Mouse (Mus musculus) urinary bladder, adult 18-20 months (tissue): ENCODE results near the gene Lmntd1.

Source experiments
- DNase-seq, 2 experiments: peaks; one replicate each; pipeline ENCODE4 v3.0.0; 2022; ENCODE audit warnings: low spot score in 2 of 2, mixed read lengths in 2 of 2

The Lmntd1 gene

DNA sequence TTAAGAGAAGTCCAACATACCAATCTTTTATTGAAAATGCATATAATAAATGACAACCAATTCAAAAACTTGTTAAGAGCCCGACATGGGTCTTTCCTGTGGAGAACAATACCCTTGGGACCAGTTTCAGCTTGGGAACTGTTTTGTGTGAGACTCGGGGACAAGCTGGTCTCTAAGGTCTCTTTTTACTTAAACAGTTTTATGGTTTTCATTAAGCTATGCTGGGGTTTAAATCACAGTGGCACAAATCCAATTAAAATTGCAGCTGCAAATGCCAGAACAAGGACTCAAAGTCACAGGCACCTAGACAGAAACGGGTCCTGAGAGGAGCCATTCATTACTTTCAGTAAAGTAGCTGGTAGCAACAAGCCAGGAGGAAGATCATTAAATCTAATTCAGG, 8.9 kb downstream of the Lmntd1 start:
- no peak for DNase-seq

DNA sequence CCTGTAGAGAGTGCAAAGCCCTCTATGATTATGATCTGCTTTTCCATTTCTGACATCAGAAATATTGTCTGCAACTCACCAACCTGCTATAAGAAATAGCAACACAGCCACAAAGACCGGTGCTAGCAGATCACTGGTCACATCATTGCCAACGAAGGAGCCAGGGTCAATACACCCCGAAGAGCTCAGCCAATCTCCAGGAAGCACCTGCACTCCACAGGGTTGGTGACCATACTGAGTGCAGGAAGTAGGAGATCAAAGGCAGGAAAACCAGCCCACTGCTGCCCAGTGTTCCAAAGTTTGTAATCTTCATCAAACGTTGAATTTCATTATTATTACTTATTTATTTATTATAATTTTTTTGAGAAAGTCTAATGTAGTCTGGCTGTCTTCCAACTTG, 9.5 kb downstream of the Lmntd1 start:
- no peak for DNase-seq

DNA sequence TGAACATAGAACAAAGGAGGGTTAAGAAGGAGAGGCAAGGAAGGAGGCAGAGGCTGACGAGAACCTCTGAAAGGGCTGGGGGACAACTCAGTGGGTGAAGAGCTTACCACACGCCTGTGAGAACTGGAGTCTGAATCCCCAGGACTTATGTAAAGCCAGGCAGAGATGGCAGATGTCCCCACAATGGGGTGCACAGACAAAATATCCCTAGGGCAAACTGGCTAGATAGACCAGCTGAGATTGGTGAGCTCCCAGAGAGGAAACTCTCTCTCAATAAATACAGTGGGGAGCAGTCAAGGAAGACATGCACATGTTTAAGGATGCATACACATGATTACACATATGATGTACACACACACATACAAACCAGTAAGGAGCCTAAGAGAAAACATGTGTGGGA, 10.0 kb downstream of the Lmntd1 start:
- DNase-seq = no peak

DNA sequence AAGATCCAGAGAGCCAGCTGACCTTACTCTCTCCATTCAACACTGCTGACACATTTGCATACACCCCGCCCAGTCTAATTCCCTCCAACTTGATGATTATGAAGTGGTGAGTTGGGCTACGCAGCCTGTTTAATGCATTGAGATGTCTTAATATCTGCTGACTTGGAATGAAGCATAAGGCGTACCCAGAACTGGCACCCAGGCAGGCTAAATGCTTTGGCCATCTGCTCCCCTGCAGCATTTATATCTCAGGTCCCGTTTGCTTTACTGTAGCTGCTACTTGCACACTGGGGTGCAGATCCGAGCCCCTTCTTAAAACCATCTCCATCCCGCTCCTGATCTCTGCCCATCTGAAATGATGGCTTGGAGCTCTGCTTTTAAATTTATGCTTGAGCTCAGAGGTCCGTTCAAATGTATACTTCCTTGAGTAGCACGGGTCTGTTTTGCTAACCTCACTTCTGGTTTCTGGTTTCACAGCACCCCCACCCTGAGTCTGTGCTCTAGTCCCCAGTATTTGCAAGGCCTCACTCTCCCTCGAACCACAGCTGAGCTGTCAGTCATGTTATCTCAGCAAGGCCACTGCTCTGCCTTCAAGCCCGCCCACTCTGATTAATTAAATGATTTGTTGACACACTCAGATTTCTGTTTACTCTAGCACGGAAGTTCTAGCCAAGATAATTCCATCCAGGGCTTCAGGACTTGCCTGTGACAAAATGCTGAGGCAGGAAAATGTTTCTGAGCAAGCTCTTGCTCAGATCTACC, 15.1 kb downstream of the Lmntd1 start:
- DNase-seq = peak; percentile 18 to 39

DNA sequence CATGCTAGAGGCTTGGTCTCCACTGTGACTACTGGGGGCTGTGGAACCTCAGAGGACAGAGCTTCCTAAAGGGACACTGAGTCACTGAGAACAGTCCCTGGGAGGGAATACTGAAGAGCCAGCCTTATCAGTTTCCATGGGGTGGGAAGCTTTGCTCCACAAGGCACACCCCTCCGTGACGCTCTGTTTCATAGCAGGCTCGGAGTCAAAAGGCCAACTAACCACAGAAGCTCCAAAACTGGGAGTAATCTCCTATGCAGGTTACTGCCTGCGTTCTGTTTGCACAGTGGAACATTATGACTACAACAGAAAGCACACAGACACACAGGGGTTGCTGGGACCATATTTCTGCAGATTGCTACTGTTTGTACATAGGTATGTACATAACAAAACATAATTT, 18.2 kb downstream of the Lmntd1 start:
- peak; percentile 21 to 62 for DNase-seq

DNA sequence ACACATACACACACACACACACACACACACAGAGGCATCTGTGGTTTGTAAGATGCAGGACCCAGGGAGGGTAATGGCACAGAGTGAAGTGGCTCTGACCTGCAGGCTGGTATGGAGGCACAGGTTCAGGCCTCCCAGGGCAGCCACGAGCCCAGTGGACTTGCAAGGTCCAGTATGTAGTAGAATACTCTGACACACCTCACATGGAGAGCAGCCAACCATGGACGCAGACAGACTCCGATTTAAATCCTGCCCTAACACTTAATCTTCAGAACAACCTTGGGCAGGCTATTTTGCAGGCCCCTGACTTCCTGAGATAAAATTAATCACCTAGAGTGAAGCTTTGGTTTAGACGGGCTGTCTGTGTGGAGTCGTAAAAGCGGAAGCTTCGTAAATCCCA, 20.1 kb downstream of the Lmntd1 start:
- no peak for DNase-seq

DNA sequence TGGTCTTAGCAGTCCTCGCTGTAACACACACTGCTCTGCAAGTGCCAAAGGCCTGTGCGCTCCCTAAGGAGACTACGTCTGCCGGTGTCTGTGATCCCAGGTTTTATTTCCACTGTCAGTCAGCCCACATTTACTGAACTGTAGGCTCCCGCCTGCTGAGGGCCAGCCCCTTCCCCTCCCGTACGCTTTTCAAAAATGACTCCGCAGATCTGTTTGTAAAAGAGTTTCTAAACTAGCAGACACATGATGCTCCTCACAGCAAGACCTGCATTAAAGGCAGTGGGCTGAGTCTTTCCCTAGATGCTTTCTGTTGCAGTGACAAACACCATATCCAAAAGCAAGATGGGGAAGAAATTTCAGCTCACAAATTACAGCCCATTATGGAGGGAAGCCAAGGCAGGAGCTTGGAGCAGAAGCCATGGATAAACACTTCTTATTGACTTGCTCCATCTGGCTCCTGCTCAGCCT, 21.6 kb downstream of the Lmntd1 start:
- DNase-seq = no peak

DNA sequence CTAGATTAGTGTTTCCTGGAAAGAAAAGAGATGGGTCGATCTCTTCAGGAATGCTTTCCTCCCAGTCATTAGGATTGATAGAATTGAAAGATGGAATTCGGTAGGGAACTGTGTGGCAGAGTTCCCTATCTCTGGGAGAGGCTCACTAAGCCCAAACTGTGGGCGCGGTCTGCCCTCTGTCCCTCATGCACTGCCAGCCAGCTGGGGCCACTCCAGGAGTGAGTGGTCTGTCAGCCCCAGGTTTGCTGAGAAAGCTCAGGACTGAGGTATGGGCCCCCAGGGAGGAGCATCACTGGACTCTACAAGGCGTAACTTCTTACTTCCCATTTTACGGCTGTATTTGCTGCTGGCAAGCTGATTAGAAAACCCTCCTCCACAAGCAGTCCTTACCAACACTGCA, 22.1 kb downstream of the Lmntd1 start:
- DNase-seq = no peak

DNA sequence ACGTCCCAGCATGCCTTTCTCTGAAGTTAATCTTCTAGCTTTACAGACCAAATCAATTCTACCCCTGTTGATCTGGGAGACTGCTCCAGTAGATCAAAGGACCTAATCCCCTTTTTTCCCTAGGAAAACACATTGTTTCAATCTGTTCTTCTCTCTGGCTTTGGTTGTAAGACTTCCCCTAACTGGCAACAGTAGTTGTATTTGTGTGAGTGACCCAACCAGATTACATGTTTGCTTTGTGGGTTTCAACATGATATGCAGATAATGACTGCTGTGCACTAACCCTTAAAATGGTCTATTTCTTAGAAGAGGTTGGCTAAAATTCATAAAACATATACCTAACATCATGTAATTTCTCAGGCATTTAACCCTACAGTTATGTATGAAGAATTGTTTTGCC, 22.5 kb downstream of the Lmntd1 start:
- DNase-seq = no peak

DNA sequence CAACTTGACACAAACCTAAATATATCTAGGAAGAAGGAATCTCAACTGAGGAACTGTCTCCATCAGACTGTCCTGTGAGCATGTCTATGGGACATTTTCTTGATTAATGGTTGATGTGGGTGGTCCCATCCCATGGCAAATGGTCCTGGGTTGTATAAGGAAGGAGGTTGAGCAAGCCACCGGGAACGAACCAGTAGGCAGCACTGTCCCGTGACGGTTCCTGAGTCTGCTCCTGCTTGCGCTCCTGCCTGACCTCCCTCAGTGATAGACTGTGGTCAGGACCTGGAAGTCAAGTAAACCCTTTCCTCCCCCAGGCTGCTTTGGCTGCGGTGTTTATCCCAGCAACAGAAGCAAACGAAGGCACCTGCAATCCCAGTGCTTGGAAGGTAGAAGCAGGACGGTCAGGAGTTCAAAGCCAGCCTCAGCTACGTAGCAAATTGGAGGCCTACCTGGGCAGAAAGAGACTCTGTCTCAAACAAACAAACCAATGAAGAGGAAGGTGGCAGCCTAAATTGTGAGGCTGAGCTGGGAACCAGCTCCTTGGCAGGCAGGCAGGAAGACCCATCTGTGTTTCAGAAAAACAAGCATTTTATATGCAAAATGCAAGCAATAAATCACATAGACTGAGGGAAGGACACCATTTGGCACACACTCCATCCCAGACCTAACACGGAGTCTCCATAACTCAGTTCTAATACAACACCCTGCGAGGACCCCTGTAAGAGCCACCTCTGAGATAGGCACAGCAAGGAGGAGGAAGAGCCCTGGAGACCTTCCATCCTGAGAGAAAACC, 23.4 kb downstream of the Lmntd1 start:
- DNase-seq = no peak

DNA sequence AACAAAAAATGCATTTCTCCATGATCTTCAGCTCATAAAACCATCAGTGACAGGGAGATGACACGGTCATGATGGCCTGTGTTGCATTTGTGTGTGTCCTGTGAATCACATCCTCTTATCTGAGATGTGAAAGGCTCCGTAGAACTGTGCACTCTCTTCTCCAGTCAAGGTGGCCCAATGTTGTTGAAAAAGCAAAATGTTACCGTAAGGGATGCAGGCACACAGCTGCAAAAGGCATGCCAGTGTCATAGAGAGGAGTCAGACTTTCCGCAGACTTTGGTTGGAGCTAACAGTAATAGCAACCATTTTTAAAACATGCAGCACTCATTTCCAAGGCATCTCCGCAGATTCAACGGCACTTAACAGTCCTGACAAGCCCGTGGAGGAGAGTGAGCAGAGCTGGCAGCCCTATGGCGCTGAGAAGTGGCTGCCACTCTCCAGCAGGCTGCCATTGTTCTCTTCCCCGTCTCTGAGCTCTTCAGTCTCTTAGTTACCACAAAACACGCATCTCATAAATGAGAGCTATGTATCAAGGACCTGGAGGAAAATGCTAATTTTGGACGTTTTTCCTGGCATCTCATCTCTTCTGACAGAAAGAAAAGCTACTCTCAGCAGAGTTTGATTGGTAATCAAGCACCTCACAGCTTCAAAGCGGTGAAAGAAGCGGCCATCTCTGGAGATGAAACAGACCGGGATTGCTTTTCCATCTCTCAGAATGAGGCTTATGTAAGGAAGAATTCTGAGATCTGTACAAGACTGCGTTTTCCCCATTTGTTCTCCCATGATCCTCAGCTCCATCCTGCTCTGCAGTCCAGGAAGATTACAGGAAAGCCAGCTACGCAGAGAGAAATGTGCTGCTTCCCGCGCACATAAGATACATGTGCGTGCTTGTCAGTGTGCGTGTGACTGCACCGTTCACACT, 28.8 kb downstream of the Lmntd1 start:
- no peak for DNase-seq

DNA sequence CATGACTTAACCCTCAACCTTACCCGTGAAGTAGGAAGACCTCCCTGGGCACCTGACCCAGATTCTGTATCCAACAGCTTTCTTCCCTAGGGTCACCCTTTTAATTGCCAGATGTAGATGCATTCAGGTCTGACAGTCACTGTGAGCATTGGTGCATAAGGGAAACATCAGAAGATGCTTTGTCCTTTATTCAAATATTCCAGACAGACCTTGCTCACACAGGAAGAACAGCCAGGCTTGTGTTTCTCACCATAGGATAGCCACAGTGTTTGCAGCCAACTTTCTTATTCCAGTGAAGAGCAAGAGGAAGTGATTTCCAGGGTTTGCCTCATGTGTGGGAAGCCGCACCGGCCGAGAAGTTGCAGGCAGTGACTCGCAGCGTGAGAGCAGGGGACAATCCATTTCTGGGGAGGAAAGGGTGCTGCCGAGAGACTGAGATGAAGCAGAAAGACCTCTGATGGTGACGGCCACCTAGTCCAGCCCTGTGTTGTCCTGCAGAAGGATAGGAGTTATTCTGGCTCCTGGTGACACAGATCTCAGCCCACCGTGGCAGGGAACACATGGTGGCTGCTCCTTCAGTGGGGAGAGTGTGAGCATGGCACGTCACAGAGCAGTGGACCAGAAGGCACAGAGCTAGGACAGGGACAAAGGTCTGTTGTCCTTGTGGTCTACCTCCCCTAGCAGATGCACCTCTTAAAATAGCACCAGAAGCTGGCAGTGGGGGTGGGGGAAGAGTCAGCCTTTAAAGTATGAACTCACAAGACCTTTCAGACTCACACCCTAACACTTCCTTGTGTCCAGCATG, 32.6 kb downstream of the Lmntd1 start:
- DNase-seq = no peak

DNA sequence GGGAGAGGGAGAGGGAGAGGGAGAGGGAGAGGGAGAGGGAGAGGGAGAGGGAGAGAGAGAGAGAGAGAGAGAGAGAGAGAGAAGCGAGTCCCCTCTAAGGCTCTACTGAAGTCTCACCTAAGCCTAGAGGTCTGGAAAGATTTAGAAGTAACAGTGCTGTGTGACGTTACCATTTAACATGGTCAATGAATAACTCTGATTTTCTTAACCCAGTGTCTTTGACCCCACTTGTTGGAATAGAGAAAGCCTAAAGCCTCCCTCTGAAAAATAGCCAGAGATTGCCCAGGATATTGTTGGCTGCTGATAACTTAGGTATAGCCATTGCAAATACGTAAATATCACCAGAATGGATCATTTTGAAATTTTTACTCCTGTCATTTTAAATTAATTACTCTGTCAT, 34.4 kb downstream of the Lmntd1 start:
- no peak for DNase-seq

DNA sequence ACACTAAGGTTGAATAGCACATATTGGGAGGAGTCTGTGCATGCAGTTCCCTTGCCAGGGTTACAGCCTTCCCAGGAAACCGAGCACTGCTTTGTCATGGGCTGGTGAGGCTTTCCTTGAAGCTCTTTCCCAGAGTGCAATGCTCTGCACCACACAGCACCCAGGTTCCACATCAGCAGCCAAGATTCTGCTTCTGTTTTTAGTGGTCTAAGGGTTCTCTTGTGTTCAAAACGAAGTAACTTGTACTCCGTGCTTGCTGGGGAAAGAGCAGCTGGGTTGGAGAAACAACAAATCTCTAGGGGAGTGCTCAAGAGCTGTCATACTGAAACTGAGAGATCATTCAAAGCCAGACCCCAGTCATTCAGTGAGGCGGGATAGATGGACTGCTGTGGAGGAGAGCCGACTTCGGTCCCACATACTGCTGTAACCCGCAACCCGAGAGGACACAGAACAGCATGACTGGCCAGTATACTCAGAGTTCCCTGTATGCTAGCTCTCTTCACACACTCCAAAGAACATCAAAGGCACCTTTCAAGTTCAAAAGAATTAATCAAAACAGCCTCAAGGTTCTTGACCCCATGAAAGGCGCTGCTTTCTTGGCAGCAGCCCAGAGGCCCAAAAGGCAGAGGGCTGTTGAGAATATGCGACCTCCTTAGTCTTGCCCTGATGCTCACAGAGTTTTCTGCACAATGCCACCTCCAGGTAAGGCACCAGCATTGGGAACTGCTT, 35.5 kb downstream of the Lmntd1 start:
- DNase-seq = no peak

DNA sequence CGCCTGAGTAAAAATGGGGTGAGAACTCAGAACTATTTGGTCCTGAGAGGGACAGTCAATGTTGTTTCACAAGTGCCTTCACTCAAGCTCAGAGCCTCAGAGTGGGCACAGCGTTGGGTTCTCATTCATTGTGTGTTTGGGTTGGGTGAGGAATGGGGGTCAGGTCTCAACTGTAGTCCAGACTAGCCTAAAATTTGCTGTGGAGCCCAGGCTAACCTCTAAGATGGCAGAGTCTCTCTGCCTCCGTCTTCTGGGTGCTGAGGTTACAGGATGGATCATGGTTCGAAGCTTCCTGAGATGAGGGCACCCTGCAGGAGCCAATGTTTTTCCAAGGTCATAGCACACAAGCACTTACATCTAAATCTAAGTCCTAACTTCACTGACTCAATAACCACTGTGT, 37.4 kb downstream of the Lmntd1 start:
- DNase-seq = no peak

DNA sequence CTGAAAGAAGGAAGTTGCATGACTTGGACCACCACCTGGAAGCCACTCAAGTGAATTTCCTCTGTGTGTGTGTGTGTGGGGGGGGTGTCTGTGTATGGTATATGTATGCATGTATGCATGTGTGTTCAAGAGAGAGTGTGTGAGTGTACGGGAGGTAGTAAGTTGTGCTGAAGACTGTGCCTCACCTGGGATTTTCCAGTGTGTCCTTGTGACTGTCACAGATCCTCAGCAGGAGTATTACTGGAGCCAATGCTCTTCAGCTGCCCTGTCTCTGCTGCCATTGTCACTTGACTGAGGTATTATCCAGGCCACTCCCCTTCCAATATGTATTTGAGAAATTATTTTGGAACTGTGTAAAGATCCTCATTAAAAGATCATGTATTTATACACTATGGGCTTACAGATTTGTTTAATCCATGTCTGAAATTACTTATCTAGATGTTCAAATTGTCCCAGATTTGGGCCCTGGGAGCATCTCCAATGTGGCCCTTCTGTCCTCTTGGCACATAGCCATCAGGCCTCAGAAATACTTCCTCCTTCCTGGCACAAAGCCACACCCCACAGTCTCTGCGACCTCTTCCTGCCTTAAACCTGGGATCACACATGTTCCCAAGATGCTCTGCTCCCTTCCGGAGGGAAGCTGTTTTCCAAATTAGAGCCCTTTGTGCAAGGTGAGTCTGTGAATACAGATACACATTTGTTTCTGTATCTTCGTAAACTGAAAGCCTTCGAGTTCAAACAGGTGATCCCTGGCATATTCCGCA, 40.7 kb downstream of the Lmntd1 start:
- no peak for DNase-seq

DNA sequence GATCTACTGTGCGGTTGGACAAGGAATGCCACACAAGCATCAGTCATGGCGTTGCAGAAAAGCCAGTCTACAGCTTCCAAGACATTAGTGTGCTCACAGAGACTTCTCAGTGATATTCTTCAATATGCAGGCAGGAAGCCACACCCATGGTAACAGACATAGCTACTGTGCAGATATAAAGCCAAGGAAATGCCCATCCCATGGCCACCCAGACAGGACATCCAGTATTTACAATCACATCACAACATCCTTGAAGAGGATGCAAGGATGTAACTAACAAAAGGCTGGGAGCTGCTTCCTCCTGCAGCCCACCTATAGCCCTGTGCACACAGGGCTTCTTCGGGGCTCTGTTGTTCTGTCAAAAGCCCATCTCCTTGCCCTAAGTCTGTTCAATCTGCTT, 45.4 kb downstream of the Lmntd1 start:
- DNase-seq = no peak

DNA sequence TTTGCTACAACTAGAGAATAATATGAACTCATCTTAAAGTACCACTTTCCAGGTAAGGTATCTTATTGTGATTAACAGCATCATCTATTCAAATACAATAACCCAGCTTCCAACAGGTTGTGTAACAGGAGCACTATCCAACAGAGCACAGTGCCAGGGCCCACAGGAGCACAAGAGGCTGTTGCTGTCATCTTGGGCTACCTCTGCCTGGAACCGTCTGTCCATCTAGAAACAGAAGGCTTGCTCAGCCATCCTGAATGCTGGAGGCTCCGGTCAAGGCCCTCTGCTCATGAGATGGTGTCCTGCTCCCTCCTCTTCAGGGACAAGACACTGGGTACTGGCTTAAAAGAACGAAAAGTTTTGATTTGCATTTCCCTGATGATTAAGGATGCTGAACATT, 46.3 kb downstream of the Lmntd1 start:
- DNase-seq = no peak

DNA sequence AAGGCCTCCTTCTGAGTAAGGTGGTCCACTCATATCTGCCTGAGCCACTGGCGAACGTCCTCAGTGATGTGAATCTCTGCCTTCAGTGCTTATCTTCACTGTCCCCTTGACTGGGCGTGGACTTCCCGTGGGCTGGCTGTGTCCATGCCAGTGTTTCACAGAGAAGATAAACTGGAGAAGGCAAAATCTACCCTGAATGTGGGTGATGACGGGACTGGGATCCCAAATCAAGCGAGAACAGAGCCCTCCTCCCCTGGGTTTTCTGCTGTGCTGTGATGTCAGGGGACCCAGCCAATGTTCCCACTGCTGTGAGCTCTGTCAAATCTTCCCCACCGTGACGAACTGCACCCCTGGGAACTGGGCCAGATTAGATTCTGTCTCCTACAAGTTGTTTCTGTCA, 46.8 kb downstream of the Lmntd1 start:
- no peak for DNase-seq

DNA sequence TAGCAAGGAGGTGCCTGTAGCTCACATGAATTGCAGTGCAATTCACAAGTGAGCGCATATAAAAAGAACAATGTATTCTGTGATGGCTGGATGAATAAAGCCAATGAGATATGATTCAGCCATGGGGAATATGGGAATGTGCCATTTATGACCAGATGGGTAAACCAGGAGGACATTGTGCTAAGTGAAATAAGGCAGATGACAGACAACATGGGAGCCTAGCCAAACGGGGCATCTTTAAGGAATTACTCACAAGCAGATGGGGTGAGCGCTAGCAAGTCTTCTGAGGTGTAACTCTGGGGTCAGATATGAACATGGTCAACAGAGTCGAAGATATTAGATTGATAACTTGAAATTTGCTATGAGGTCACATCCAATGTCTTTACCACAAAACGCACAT, 48.5 kb downstream of the Lmntd1 start:
- no peak for DNase-seq
